24 mouse cellular contexts compared by ENCODE assay signal in the genomic region with DNA sequence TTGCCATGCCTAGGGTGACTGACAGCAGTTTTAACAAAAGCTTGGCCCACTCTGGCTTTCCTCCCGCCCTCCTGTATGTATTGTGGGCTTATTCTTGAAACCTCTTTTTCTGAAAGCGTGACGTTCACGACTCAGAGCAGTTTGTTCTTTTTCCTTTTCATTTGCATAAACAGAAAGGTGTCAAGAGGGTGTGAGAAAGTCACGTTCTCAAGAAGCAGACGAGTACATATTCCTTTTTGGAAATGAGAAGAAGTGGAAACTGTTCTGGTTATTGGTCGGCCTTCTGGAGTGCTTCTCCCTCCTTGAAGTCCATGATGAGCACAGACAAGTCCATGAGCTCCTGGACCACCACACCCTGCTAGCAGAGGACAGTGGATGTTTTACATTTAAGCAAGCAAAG. TPM values are rescaled to one million over a fixed set of nuclear protein-coding genes. Genes with fewer than 3 reads are reported as not detected.
"Had no signal": no experiment of that assay in that cellular context is flagged by ENCODE, and none has a peak within 500 bp of the region (broad histone marks: within the 10 kb centered on the region; RNA-seq: fewer than 3 reads in every experiment).

No protein-coding gene starts in this region.

- H3K27me3 ChIP-seq: lung, embryonic 15.5 days; megakaryocyte, embryonic 14.5 days; midbrain, embryonic 13.5 days; midbrain, embryonic 15.5 days; neural tube, embryonic 12.5 days; stomach, embryonic 15.5 days had no signal

- H3K9ac ChIP-seq: liver, postnatal 0 days; lung, embryonic 15.5 days; midbrain, embryonic 13.5 days; midbrain, embryonic 15.5 days; neural tube, embryonic 12.5 days; stomach, embryonic 15.5 days had no signal

- H3K27ac ChIP-seq: lung, embryonic 15.5 days; macrophage; midbrain, embryonic 13.5 days; midbrain, embryonic 15.5 days; neural tube, embryonic 12.5 days; stomach, embryonic 15.5 days had no signal

- H3K4me1 ChIP-seq: lung, embryonic 15.5 days; midbrain, embryonic 13.5 days; midbrain, embryonic 15.5 days; neural tube, embryonic 12.5 days; stomach, embryonic 15.5 days had no signal

- DNase-seq: liver, postnatal 0 days; lung, adult 2 months; lung, postnatal 14 days; lung, postnatal 36 days; right cerebral cortex, postnatal 14 days; thymus, adult 18-20 months; thymus, postnatal 14 days; thymus, postnatal 36 days had no signal

- H3K4me2 ChIP-seq: lung, embryonic 15.5 days; midbrain, embryonic 11.5 days; midbrain, embryonic 13.5 days; midbrain, embryonic 15.5 days; neural tube, embryonic 12.5 days; stomach, embryonic 15.5 days had no signal

- ATAC-seq: liver, postnatal 0 days; lung, postnatal 0 days; midbrain, embryonic 13.5 days; midbrain, embryonic 15.5 days had no signal

- H3K4me3 ChIP-seq: lung, embryonic 15.5 days; megakaryocyte, embryonic 14.5 days; midbrain, embryonic 13.5 days; midbrain, embryonic 15.5 days; neural tube, embryonic 12.5 days; stomach, embryonic 15.5 days had no signal

- H3K9me3 ChIP-seq: lung, embryonic 15.5 days; midbrain, embryonic 13.5 days; midbrain, embryonic 15.5 days; neural tube, embryonic 12.5 days; stomach, embryonic 15.5 days had no signal

- H3K36me3 ChIP-seq: lung, embryonic 15.5 days; midbrain, embryonic 13.5 days; midbrain, embryonic 15.5 days; neural tube, embryonic 12.5 days; stomach, embryonic 15.5 days had no signal

RNA-seq across cellular contexts. Expression of a gene that starts 9.3 kb away (rescaled TPM):
- total RNA-seq: megakaryocyte progenitor cell, adult 5-6 weeks; midbrain, postnatal 0 days; monocyte, adult 5-6 weeks; neutrophil, adult 5-6 weeks had no signal
- polyA plus RNA-seq: liver, postnatal 0 days; lung, adult 2 months; lung, embryonic 15.5 days; lung, postnatal 0 days; macrophage; midbrain, embryonic 11.5 days; midbrain, embryonic 13.5 days; midbrain, embryonic 15.5 days; midbrain, postnatal 0 days; neural tube, embryonic 12.5 days; neural tube, embryonic 14.5 days; spleen, adult 2 months; stomach, embryonic 15.5 days; thymus, postnatal 0 days had no signal

RNA-seq across cellular contexts. Expression of a gene that starts 14.0 kb away (rescaled TPM):
- total RNA-seq: megakaryocyte progenitor cell, adult 5-6 weeks; midbrain, postnatal 0 days; monocyte, adult 5-6 weeks; neutrophil, adult 5-6 weeks had no signal
- polyA plus RNA-seq: liver, postnatal 0 days; lung, adult 2 months; lung, embryonic 15.5 days; lung, postnatal 0 days; macrophage; midbrain, embryonic 11.5 days; midbrain, embryonic 13.5 days; midbrain, embryonic 15.5 days; midbrain, postnatal 0 days; neural tube, embryonic 12.5 days; neural tube, embryonic 14.5 days; spleen, adult 2 months; stomach, embryonic 15.5 days; thymus, postnatal 0 days had no signal
